Mouse (Mus musculus) kidney, adult 2 months (tissue): Measurements from ENCODE around the gene Dhx34. TPM values are rescaled to one million over a fixed set of nuclear protein-coding genes. Genes with fewer than 3 reads are reported as not detected.
A peak's percentile ranks its signal among the peaks of the same experiment; 100 is the strongest.

Experiments
- DNase-seq: peaks from one replicate; pipeline ENCODE4 v3.0.0; 2021
- H3K27ac ChIP-seq: fragments of 200-500 bp; 2 replicates; pipeline ENCODE4 v1.5.1; 2012; ENCODE audit warnings: low read depth, low read length, control low read depth, inconsistent platforms; ENCODE audit not compliant: insufficient read depth
- H3K27me3 ChIP-seq: fragments of 200-500 bp; replicated peaks from 2 replicates; pipeline ENCODE4 v1.6.1; 2012; ENCODE audit warnings: mild to moderate bottlenecking, moderate library complexity, low read length, inconsistent platforms; ENCODE audit not compliant: control insufficient read depth, insufficient read depth
- H3K36me3 ChIP-seq: fragments of 200-500 bp; 2 replicates; pipeline ENCODE4 v1.6.1; 2012; ENCODE audit warnings: mild to moderate bottlenecking, moderate library complexity, low read length, inconsistent platforms; ENCODE audit not compliant: control insufficient read depth, insufficient read depth
- H3K4me1 ChIP-seq: fragments of 200-500 bp; 2 replicates; pipeline ENCODE4 v1.6.1; 2011; ENCODE audit warnings: low read length; ENCODE audit not compliant: control insufficient read depth, insufficient read depth
- H3K4me3 ChIP-seq: fragments of 200-500 bp; 2 replicates; pipeline ENCODE4 v1.5.1; 2011; ENCODE audit warnings: mild to moderate bottlenecking, low read depth, low read length, control low read depth; ENCODE audit not compliant: insufficient read depth
- CTCF ChIP-seq: fragments of 200-500 bp; conservative IDR thresholded peaks from 2 replicates; pipeline ENCODE4 v1.5.1; 2011; ENCODE audit warnings: low read depth, mild to moderate bottlenecking, control low read depth, low read length, moderate library complexity, mixed read lengths; ENCODE audit not compliant: insufficient read depth, insufficient read length
- POLR2A ChIP-seq: fragments of 200-500 bp; IDR thresholded peaks from one replicate; pipeline ENCODE4 v1.6.1; 2011; ENCODE audit warnings: low read depth, low read length, control low read depth
- WGBS: fragments of 180-500 bp; shearing (Covaris S2); methylation state at CpG from one replicate; pipeline ENCODE4 v1.1.7; 2018; 5-methylcytosine and 5-hydroxymethylcytosine counted together
- polyA plus RNA-seq: library from polyadenylated mRNA; depleted of rRNA; stranded (reverse); fragments of >200 nt; gene quantifications from 2 replicates; pipeline ENCODE4 v1.2.3, GENCODE M21; 2012

The Dhx34 gene
- polyA plus RNA-seq, 1 experiment: 22.7 TPM

DNA sequence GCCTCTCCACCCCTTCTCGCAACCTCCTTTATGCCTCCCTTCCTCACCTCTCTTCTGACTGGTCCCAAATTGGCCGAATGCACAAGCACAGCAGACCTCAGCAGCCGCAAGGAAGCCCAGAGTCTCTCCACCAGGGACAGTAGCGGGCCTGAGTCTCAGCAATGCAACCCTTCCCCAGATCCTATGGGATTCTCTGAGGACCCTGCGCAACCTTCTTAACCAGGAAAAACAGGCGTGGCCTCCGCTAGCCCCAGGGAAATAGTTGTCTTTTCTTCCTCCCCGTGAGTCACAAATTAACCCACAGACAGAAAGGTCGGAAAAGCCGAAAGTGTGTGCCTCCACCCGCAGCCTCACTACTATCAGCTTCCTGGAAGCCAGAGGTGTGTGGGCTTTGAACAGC, 19.9 kb upstream of the Dhx34 start:
- TF ChIP-seq POLR2A: no peak
- TF ChIP-seq CTCF: 0 out of 2 replicates have a peak, but pooled peaks have one; percentile 7
- Histone ChIP-seq H3K4me1 (no peaks in the 10 kb centered on the region), H3K36me3 (no peaks in the 10 kb centered on the region), H3K4me3 (no peak overlapping the region), H3K27me3 (no peaks in the 10 kb centered on the region), H3K27ac (no peak overlapping the region)
- WGBS: 58% methylated on average over 11 of the region's 11 CpGs
- DNase-seq: no peak

DNA sequence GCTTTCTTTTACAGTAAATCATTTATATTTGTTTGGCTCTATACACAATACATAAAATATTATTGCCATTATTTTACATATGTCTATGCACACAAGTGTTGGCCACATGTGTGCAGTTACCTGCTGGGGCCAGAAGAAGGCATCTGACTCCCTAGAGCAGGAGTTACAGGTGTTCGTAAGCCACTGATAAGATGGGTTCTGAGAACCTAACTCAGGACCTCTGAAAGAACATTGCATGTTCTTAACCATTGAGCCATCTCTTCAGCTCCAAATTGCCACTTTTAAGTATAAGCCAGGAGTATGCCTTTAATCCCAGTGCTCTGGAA, 19.1 kb upstream of the Dhx34 start:
- Histone ChIP-seq H3K36me3 (no peaks in the 10 kb centered on the region), H3K4me3 (no peak overlapping the region)
- WGBS: 98% methylated on average over 1 of the region's 1 CpGs

DNA sequence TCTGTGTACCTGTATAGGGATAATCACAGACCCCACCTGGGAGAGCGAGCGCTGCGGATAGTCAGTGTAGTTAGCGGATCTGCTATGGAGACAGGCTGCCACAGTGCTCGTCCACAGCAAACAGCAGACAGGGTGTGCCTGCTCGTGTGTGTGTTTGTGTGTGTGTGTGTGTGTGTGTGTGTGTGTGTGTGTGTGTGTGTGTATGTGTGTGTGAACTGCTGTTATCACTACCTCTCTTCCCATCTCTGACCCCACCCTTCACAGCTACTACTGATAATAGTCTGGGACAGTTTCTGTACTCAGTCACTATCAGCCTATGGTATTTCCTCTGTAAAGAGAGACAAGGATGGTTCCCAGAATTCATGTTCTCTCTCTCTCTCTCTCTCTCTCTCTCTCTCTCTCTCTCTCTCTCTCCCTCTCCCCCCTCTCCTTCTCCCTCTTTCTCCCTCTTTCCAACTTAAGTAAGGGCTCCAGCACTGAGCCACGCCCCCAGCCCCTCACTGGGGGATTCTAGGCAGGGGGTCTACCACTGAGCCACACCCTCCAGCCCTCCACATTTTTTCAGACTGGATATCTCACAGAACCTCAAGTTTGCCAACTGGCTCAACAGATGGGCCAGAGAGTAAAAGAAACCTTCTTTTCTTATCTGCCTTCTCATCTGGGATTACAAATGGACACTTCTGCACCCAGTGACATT, 18.6 kb upstream of the Dhx34 start:
- Histone ChIP-seq H3K27me3 (no peaks in the 10 kb centered on the region), H3K4me1 (no peaks in the 10 kb centered on the region), H3K36me3 (no peaks in the 10 kb centered on the region), H3K27ac (no peak overlapping the region), H3K4me3 (no peak overlapping the region)
- 85% methylated on average over 7 of the region's 7 CpGs for WGBS
- DNase-seq: no peak
- no peak for TF ChIP-seq POLR2A
- TF ChIP-seq CTCF: no peak

More for the DNA sequence above, 19.1 kb upstream of the Dhx34 start:
- no peak for TF ChIP-seq POLR2A
- no peak for TF ChIP-seq CTCF
- H3K27ac ChIP-seq: no peak overlapping the region
- no peak for DNase-seq
- H3K4me1 ChIP-seq: no peaks in the 10 kb centered on the region
- H3K27me3 ChIP-seq: no peaks in the 10 kb centered on the region

DNA sequence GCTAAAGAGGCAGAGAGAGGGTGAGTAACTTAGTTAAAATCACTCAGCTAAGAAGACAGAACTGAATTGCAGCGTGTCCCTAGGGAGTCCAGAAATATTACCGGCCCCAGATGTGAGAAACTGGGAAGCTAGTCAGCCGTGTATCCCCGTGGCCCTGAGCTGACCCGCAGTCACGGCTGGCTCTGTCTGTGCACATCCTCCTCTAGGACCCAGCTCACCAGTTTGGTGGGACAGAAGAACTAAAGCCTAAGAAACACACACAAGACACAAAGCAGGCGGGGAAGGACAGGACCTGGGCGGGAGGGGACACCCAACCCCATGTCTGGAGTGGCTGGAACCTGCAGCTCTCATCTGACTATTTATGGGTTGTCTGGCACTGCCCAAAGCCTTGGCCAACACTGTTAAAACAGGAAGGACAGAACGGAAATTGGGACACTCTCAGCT, 17.7 kb upstream of the Dhx34 start:
- peak; percentile 25 for DNase-seq
- Histone ChIP-seq H3K36me3 (no peaks in the 10 kb centered on the region), H3K4me1 (no peaks in the 10 kb centered on the region), H3K27me3 (no peaks in the 10 kb centered on the region), H3K4me3 (no peak overlapping the region), H3K27ac (no peak overlapping the region; the same call in 1 of the 2 replicates)
- TF ChIP-seq CTCF (no peak), POLR2A (no peak)
- WGBS: 16% methylated on average over 9 of the region's 9 CpGs

DNA sequence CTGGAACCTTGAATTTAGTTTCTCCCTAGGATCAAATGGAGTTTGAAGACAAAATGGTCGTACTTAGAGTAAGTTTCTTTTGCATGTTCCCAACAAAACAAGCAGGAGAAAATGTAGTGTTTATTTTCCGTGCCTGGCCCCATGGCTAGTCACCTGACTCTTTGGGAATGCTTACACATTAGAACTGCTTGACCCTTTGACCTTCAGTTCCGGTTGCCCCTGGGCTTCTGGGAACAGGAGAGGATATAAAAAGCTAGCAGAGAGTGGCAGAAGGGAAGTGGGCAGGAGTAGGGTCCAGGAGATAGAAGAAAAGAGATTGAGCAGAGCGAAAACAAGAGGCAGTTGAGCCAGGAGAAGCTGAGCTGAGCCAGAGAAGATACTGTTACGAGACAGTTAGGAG, 8.0 kb upstream of the Dhx34 start:
- TF ChIP-seq POLR2A: no peak
- no peak for TF ChIP-seq CTCF
- Histone ChIP-seq H3K27ac (peak overlapping the region; percentile 91), H3K4me1 (peaks cover 16% of the 10 kb centered on the region), H3K27me3 (no peaks in the 10 kb centered on the region), H3K4me3 (no peak overlapping the region), H3K36me3 (no peaks in the 10 kb centered on the region)
- peak; percentile 84 for DNase-seq
- 36% methylated on average over 5 of the region's 5 CpGs for WGBS

DNA sequence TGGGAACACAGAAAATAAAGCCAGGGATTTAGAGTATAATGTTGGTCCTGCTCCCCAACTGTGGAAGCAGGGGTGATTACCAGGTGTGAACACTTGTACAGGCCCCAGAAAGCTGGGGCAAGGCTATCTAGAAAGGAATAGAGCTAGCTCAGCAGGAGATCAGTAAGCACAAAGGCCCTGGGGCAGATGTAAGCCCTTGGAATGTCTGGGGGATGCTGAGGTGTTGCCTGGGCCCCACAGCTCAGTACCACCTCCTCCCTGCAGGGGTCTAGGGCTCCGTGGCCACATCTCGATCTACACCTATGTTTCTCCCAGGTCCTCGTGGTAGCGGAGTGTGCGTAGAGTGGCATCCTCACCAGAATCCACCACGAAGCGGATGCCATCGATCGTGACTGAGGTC, 7.9 kb downstream of the Dhx34 start:
- TF ChIP-seq CTCF: no peak
- no peak for TF ChIP-seq POLR2A
- H3K36me3 ChIP-seq: no peaks in the 10 kb centered on the region; the same call in 1 of the 2 replicates
- H3K27me3 ChIP-seq: no peaks in the 10 kb centered on the region
- no peaks in the 10 kb centered on the region for H3K4me1 ChIP-seq
- 95% methylated on average over 9 of the region's 9 CpGs for WGBS
- no peak overlapping the region for H3K27ac ChIP-seq
- no peak for DNase-seq
- H3K4me3 ChIP-seq: no peak overlapping the region

DNA sequence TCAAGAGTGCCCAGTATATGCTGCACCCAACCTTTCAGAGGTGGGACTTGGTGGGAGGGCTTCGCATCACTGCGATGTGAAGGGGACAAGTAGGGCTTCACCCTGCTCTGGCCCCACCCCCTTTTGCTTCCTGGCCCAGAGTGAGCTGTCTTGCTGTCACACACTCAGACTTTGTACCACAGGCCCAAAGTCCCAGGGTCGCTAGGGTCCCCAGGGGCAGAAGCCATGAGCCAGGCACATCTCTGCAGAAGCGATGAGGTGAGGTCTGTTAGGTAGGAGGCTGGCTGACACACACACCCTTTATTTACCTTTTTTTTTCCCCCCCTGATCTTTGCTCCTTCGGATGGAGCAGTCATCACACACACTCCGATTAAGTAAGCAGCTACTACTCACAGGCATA, 8.6 kb downstream of the Dhx34 start:
- no peak for DNase-seq
- H3K4me1 ChIP-seq: no peaks in the 10 kb centered on the region
- WGBS: 73% methylated on average over 6 of the region's 6 CpGs
- H3K4me3 ChIP-seq: no peak overlapping the region
- H3K27me3 ChIP-seq: no peaks in the 10 kb centered on the region
- H3K27ac ChIP-seq: no peak overlapping the region
- H3K36me3 ChIP-seq: no peaks in the 10 kb centered on the region; the same call in 1 of the 2 replicates
- TF ChIP-seq CTCF: no peak
- TF ChIP-seq POLR2A: no peak
